Mouse (Mus musculus): ENCODE measurements at regions not wholly inside any gene's neighbourhood (a gene's known extent, or its start where the extent isn't known, plus 50 kb on each side); places are given as distances from the start of the nearest gene placed in this dataset.
"Not testable (repeated sequence)": the region's sequence is repeated elsewhere in the genome, so short reads cannot be mapped to it uniquely, and the experiment has no call there.

GRCm38 (mm10) chr2:129927218-129927617 lies 84.9 kb upstream of the Tgm3 start:
- ATAC-seq (replicated peaks in 1 of 2; ENCODE audit: insufficient read depth in 1 of 2, low FRiP score in 2 of 2, low TSS enrichment in 1 of 2, low read depth in 1 of 2, poor library complexity in 2 of 2, severe bottlenecking in 2 of 2): no peak

GRCm38 (mm10) chr2:129933578-129933977 lies 78.6 kb upstream of the Tgm3 start:
- ATAC-seq (replicated peaks in 1 of 2; ENCODE audit: insufficient read depth in 1 of 2, low FRiP score in 2 of 2, low TSS enrichment in 1 of 2, low read depth in 1 of 2, poor library complexity in 2 of 2, severe bottlenecking in 2 of 2): no peak

GRCm38 (mm10) chr2:129942824-129943223 lies 69.3 kb upstream of the Tgm3 start:
- no peak for ATAC-seq (replicated peaks in 1 of 2; ENCODE audit: insufficient read depth in 1 of 2, low FRiP score in 2 of 2, low TSS enrichment in 1 of 2, low read depth in 1 of 2, poor library complexity in 2 of 2, severe bottlenecking in 2 of 2)

DNA sequence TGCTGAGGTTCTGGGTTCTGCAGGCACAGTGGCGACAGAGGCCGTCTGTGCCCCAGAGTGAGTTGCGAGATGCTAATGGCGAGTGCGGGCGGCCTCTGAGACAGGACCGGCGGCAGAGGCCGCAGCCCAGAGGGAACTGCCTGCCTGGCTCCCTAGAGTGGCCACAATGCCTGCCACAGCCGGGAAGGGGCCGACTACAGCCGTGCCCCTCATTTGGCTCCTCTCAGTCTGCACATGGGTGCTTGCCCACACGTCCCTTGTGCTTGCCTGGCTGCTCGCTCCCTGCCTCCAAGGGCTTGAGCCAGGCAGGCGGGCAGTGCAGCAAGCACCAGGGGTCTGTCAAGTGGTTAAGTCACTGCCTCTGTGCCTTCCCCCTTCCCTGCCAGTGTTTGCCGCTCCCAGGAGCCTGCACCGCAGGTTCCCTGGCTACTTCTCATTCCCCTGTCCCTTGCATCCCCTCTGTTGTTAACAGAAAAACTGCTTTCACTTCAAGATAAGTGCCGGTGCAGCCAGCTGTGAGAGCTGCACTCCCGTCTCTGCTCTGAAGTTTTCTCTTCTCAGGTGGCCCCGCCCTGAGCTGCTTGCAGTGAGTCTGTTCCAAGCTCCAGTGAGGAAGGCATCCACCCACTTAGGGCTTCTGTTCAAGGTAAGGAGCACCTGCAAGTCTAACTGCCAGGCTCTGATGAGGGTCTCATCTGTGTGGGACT lies 64.1 kb upstream of the Tgm3 start:
- ATAC-seq (replicated peaks in 1 of 2; ENCODE audit: insufficient read depth in 1 of 2, low FRiP score in 2 of 2, low TSS enrichment in 1 of 2, low read depth in 1 of 2, poor library complexity in 2 of 2, severe bottlenecking in 2 of 2): peak in 1 of 2 experiments; percentile 17; a peak in 1 of 4 replicates

DNA sequence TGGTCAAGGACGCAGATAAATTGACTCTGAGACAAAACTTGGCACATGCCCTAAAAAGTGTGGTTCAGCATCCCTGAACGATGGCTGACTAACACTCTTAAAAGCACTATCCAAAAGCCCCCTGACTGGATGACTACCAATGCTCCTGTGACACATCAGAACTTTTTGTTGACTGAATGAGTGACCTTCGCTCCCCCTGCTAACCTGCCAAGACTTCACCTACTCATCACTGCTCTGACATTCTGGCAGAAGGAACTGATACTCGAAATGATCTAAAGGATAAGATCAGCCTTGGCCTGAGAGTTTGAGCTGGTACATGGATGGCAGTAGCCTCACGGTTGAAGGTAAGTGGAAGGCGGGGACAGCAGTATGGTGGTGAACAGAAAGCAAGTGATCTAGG lies 62.4 kb upstream of the Tgm3 start:
- ATAC-seq (replicated peaks in 1 of 2; ENCODE audit: insufficient read depth in 1 of 2, low FRiP score in 2 of 2, low TSS enrichment in 1 of 2, low read depth in 1 of 2, poor library complexity in 2 of 2, severe bottlenecking in 2 of 2): not testable (repeated sequence)

- no peak for ATAC-seq (replicated peaks in 1 of 2; ENCODE audit: insufficient read depth in 1 of 2, low FRiP score in 2 of 2, low TSS enrichment in 1 of 2, low read depth in 1 of 2, poor library complexity in 2 of 2, severe bottlenecking in 2 of 2)
Observed at GRCm38 (mm10) chr2:129952486-129952885, 59.7 kb upstream of the Tgm3 start.

DNA sequence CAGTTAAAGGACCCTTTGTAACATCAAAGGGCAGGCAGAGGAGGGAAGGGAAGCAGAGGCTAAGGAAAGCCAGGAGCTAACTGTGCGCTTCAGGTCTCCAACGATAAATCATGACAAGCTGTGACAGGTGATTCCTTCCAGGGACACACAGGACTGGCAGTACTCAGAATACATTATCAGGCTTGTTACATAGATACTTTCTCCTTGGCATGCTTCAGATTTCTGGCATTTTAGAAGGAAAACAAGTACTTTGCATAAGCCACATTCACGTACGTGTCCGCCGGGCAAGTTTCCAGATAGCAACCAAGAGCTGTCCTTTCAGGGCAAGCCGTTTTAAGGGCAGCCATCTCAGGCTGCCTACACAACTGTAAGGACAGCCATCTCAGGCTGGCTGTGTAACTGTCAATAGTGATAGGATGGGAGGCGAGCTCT lies 56.9 kb upstream of the Tgm3 start:
- no peak for ATAC-seq (replicated peaks in 1 of 2; ENCODE audit: insufficient read depth in 1 of 2, low FRiP score in 2 of 2, low TSS enrichment in 1 of 2, low read depth in 1 of 2, poor library complexity in 2 of 2, severe bottlenecking in 2 of 2)

DNA sequence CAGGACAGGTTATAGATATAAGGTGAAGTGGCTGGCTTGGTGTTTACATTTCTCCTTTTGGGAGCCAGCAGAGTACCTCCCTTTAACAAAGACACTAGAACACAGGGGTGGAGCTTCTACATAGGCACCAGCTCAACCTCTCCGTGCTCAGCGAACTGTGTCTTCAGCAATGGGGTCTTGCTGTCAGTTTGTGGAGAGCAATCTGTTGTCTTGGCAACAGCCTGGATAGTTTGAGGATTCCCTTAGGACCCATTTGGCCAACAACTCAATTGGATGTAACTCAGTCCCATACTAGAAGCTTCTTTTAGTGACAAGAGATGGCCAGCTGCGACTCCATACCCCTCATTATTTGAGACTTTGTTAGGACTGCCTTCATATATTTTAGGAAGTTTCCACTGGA lies 54.0 kb upstream of the Tgm3 start:
- ATAC-seq (replicated peaks in 1 of 2; ENCODE audit: insufficient read depth in 1 of 2, low FRiP score in 2 of 2, low TSS enrichment in 1 of 2, low read depth in 1 of 2, poor library complexity in 2 of 2, severe bottlenecking in 2 of 2): no peak

- peak; percentile 93 to 96 for ATAC-seq (replicated peaks in 1 of 2; ENCODE audit: insufficient read depth in 1 of 2, low FRiP score in 2 of 2, low TSS enrichment in 1 of 2, low read depth in 1 of 2, poor library complexity in 2 of 2, severe bottlenecking in 2 of 2)
Observed at GRCm38 (mm10) chr2:129960364-129960763, 51.8 kb upstream of the Tgm3 start.

GRCm38 (mm10) chr2:129961522-129961921 lies 50.6 kb upstream of the Tgm3 start:
- ATAC-seq (replicated peaks in 1 of 2; ENCODE audit: insufficient read depth in 1 of 2, low FRiP score in 2 of 2, low TSS enrichment in 1 of 2, low read depth in 1 of 2, poor library complexity in 2 of 2, severe bottlenecking in 2 of 2): no peak

All from hematopoietic stem cell, adult 5-6 weeks (primary cell).